Mouse (Mus musculus) heart, adult 2 months (tissue): ENCODE measurements around the gene Plxna4.

ENCODE experiments used
- CTCF ChIP-seq: fragments of 200-600 bp; IDR thresholded peaks from 2 replicates; pipeline ENCODE4 v1.8.1; 2022; ENCODE audit warnings: antibody characterized with exemption, mild to moderate bottlenecking, moderate library complexity
- POLR2A ChIP-seq: fragments of 200-500 bp; IDR thresholded peaks from 2 replicates; pipeline ENCODE4 v1.6.1; 2011; ENCODE audit warnings: mild to moderate bottlenecking, low read depth, low read length, control low read depth; ENCODE audit not compliant: insufficient read depth

- TF ChIP-seq CTCF (no peak), POLR2A (no peak)
These were observed 363.8 kb downstream of the Plxna4 start for GRCm38 (mm10) chr6:32224007-32224703.
